Mouse (Mus musculus) midbrain, embryonic 13.5 days (tissue): ENCODE measurements around the gene Stac2. TPM values are rescaled to one million over a fixed set of nuclear protein-coding genes. Genes with fewer than 3 reads are reported as not detected.

ENCODE experiments used
- ATAC-seq: fragments of 200-750 bp; cut with Nextera tagmentation; 2 replicates; pipeline ENCODE4 v1.8.0; 2017; ENCODE audit warnings: mild to moderate bottlenecking, moderate TSS enrichment, moderate library complexity
- H3K27ac ChIP-seq: fragments of 300-500 bp; sonication (generic); 2 replicates; pipeline ENCODE4 v1.5.1; 2015; ENCODE audit warnings: inconsistent platforms, mild to moderate bottlenecking, moderate library complexity
- H3K27me3 ChIP-seq: fragments of 300-500 bp; sonication (generic); 2 replicates; pipeline ENCODE4 v1.6.1; 2015; ENCODE audit warnings: mild to moderate bottlenecking, inconsistent platforms
- H3K36me3 ChIP-seq: fragments of 300-500 bp; sonication (generic); 2 replicates; pipeline ENCODE4 v1.6.1; 2015; ENCODE audit warnings: mild to moderate bottlenecking, inconsistent platforms
- H3K4me1 ChIP-seq: fragments of 300-500 bp; sonication (generic); replicated peaks from 2 replicates; pipeline ENCODE4 v1.6.1; 2015; ENCODE audit warnings: inconsistent platforms
- H3K4me2 ChIP-seq: fragments of 300-500 bp; sonication (generic); replicated peaks from 2 replicates; pipeline ENCODE4 v1.6.1; 2015; ENCODE audit warnings: moderate library complexity, mild to moderate bottlenecking, inconsistent platforms
- H3K4me3 ChIP-seq: fragments of 300-500 bp; sonication (generic); replicated peaks from 2 replicates; pipeline ENCODE4 v1.5.1; 2015; ENCODE audit warnings: mild to moderate bottlenecking, inconsistent platforms
- H3K9ac ChIP-seq: fragments of 300-500 bp; sonication (generic); replicated peaks from 2 replicates; pipeline ENCODE4 v1.6.1; 2015; ENCODE audit warnings: mild to moderate bottlenecking, inconsistent platforms
- H3K9me3 ChIP-seq: fragments of 300-500 bp; sonication (generic); 2 replicates; pipeline ENCODE4 v1.6.1; 2016; ENCODE audit warnings: mild to moderate bottlenecking, inconsistent platforms
- WGBS: fragments of 180-500 bp; shearing (Covaris S2); methylation state at CpG from one replicate; pipeline ENCODE4 v1.1.7; 2015; 5-methylcytosine and 5-hydroxymethylcytosine counted together
- microRNA-seq: library from miRNA; unstranded; fragments of <30 nt; microRNA quantifications from one replicate; pipeline ENCODE4, GENCODE M21; 2016
- polyA plus RNA-seq: library from polyadenylated mRNA; unstranded; fragments of >200 nt; fragmentation: Nextera tagmentation; extraction: Ambion mirVana; gene quantifications from 2 replicates; pipeline ENCODE4 v1.2.1, GENCODE M21; 2015

The Stac2 gene
- polyA plus RNA-seq, 1 experiment from 2014 or later = 1.7 TPM

DNA sequence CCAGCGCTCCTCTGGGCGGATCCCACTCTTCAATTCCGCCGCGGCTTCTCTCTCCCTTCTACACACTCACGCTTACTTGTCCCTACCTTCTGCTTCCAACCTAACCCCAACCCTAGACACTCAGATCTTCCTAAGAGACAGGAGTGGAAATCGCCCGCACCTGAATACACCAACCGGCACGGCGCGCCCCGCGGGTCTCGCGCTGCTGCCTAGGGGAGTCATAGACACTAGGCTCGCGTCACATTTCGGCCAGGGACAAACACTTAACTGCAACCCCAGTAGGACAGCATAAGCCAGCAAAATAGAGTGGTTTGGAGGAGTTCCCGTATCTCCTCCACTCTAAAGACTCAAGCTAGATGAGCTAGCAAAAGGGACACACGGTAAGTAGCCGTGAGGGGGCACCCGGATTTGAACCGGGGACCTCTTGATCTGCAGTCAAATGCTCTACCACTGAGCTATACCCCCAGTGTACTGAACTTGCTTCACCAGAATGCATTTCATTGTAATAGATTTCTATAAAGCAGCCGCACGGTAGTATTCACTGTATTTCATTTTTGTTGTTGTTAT lies 64.6 kb downstream of the Stac2 start:
- peak overlapping the region; percentile 85 for H3K4me2 ChIP-seq
- peak overlapping the region; percentile 90 for H3K4me3 ChIP-seq
- H3K36me3 ChIP-seq = no peaks in the 10 kb centered on the region
- H3K9me3 ChIP-seq = no peaks in the 10 kb centered on the region
- peak overlapping the region; percentile 81 for H3K9ac ChIP-seq
- H3K27ac ChIP-seq = peak overlapping the region; percentile 82
- under 1% methylated on average over 26 of the region's 26 CpGs for WGBS
- peak; percentile 78 for ATAC-seq
- peaks cover 41% of the 10 kb centered on the region for H3K27me3 ChIP-seq
- H3K4me1 ChIP-seq = peaks cover 32% of the 10 kb centered on the region

DNA sequence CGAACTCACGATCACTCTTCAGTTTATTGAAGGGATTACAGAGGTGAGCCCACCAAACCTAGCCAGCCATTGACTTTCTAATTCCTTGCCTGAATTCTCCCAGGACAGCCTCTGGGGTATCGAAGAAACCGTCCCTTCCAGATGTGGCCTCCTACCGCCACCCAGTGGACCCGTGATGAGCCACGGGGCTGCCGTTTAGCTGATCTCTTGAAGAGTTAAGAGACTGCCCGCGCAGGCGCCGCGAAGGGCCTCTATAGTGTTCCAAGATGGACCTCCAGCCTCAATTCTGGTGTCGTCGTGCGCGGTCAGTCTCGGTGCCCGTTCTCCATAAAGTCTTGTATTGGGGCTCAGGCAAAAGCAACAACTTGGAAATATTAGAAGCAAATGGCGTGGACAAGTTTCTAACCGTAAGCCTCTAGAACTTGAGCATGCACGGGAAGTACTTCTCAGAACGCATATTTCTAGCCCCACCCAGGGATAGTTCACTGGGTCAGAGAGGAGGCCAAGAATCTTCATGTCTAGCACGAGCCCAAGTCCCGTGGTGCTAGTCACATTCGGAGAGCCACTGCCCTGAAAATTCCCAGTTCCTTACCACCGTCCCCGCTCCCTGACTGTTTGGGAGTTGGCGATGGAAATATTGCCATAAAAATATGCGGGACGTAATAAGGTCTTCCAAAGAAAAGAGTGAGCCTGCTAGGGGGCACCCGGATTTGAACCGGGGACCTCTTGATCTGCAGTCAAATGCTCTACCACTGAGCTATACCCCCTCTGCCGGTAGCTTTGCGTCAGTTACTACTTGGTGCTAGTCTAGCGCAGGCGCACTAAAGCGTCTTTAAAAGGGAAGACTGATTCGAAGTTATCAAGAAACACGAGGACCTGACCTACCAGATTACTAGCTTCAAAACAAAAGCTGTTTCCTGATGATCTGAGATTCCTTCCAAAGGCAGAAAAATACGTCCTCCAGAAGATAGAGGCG lies 65.4 kb downstream of the Stac2 start:
- Histone ChIP-seq H3K9me3 (no peaks in the 10 kb centered on the region), H3K27me3 (peaks cover 41% of the 10 kb centered on the region)
- under 1% methylated on average over 42 of the region's 42 CpGs for WGBS

DNA sequence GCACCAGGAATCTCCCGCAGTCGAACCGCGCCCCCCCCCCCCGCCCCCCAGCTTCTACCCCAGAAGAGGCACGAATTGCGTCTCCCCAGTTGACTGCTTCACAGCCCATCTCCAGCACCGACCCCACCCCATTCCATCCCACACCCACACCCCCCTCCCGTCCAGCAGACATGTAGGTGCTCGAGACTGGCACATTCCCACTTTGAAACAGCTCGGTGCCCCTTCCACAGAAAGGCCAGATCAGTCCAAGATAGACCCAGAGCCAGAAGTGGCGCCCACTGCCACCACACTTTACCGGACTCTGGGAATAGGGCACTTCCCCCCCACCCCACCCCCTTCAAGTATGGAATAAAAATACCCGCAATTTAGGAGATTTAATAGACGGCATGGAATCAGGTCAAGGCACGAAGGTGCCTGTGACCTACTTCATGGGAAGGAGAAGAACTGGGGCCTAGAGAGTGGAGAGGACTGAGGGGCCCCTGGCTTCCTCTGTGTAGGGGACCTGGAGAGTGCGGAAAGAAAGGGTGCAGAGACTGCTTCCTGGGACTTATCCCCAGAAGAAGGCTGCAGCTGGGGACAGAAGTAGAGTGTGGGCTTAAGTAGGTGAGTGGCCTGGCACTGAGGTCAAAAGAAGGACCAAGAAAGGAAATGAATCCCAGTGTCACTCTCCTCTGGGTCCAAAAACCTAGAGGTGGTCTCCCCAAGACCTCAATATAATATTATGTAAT lies 66.4 kb downstream of the Stac2 start:
- Histone ChIP-seq H3K27me3 (peaks cover 41% of the 10 kb centered on the region), H3K4me3 (peak overlapping the region; percentile 90), H3K4me1 (peaks cover 32% of the 10 kb centered on the region), H3K27ac (no peak overlapping the region), H3K9ac (no peak overlapping the region), H3K36me3 (no peaks in the 10 kb centered on the region), H3K4me2 (peak overlapping the region; percentile 85), H3K9me3 (no peaks in the 10 kb centered on the region)
- 25% methylated on average over 17 of the region's 17 CpGs for WGBS
- ATAC-seq = 0 out of 2 replicates have a peak, but pooled peaks have one; percentile 1

More for the DNA sequence above, 65.4 kb downstream of the Stac2 start:
- Histone ChIP-seq H3K27ac (peak overlapping the region; percentile 82), H3K4me2 (peak overlapping the region; percentile 85), H3K9ac (peak overlapping the region; percentile 81), H3K4me1 (peaks cover 32% of the 10 kb centered on the region), H3K36me3 (no peaks in the 10 kb centered on the region), H3K4me3 (peak overlapping the region; percentile 90)
- peak; percentile 84 for ATAC-seq

Small RNAs within 50 kb of the gene (microRNA-seq; reads per million reads assigned to microRNA genes)
- gene Gm27597 = not detected

Other genes starting within 250 kb of the Stac2 start
- gene B230217C12Rik, start 212.7 kb downstream of the Stac2 start, polyA plus RNA-seq = 23.2 and 24.8 TPM in 2 replicates
- 0.59 and 0.74 TPM in 2 replicates for gene Fbxo47, start 169.3 kb downstream of the Stac2 start, polyA plus RNA-seq
- gene Plxdc1, start 67.0 kb downstream of the Stac2 start, polyA plus RNA-seq = 0.38 and 0.63 TPM in 2 replicates
- 8.0 and 10.5 TPM in 2 replicates for gene Arl5c, start 57.3 kb downstream of the Stac2 start, polyA plus RNA-seq
- 49.8 and 51.8 TPM in 2 replicates for gene Cacnb1, start 30.4 kb downstream of the Stac2 start, polyA plus RNA-seq
- 699 and 710 TPM in 2 replicates for gene Rpl19, start 26.8 kb downstream of the Stac2 start, polyA plus RNA-seq
- gene Fbxl20, start 96.9 kb upstream of the Stac2 start, polyA plus RNA-seq = 27.0 and 33.7 TPM in 2 replicates
- 74.3 and 75.7 TPM in 2 replicates for gene Med1, start 139.8 kb upstream of the Stac2 start, polyA plus RNA-seq
- 12.2 and 12.9 TPM in 2 replicates for gene Cdk12, start 149.6 kb upstream of the Stac2 start, polyA plus RNA-seq